Mouse (Mus musculus) megakaryocyte progenitor cell, adult 5-6 weeks (primary cell): Measurements from ENCODE around the gene Gm49320. TPM values are rescaled to one million over a fixed set of nuclear protein-coding genes. Genes with fewer than 3 reads are reported as not detected.

Experiments
- ATAC-seq: replicated peaks from 2 replicates; pipeline ENCODE4 v1.8.0; 2016; ENCODE audit warnings: mild to moderate bottlenecking, moderate TSS enrichment, inconsistent platforms; ENCODE audit not compliant: poor library complexity
- total RNA-seq, 2 experiments: library from RNA; stranded (forward) in 1 of 2; stranded (reverse) in 1 of 2; fragments of 157-497, 149-512 nt in 1 of 2; fragments of 200-1000 nt in 1 of 2; gene quantifications; 2 replicates each; pipeline versions ENCODE4 v1.2.3 to v1.2.4; 2015 to 2017

The Gm49320 gene
- total RNA-seq, 2 experiments from 2014 or later = 2.6 TPM; not detected in 1

GRCm38 (mm10) chr8:4258233-4258632 is 19.6 kb downstream of the Gm49320 start:
- ATAC-seq = peak; percentile 71

DNA sequence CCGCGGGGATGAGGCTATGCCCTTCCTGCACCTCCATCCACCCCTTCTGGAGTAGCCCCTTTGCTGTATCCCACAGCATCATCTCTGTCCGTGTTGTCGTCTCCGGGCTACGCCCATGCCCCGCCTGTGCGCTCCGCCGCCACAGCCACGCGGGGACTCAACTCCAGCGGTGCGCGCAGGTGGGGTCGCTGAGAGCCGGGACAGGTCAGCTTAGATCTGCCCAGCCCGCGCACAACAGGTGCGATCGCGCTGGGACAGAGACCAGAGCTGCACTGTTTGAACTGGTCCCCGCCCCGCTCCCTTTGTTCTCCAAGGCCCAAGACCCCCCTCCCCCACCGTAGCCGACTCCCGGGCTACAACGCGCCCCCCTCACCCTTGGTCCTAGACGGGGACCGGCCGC is 20.0 kb downstream of the Gm49320 start:
- peak; percentile 13 for ATAC-seq

- ATAC-seq = peak; percentile 92
Observed at GRCm38 (mm10) chr8:4259125-4259804, 20.6 kb downstream of the Gm49320 start, which contains the start of gene Ctxn1. Ctxn1 (minus strand) TSS chr8:4259274.

DNA sequence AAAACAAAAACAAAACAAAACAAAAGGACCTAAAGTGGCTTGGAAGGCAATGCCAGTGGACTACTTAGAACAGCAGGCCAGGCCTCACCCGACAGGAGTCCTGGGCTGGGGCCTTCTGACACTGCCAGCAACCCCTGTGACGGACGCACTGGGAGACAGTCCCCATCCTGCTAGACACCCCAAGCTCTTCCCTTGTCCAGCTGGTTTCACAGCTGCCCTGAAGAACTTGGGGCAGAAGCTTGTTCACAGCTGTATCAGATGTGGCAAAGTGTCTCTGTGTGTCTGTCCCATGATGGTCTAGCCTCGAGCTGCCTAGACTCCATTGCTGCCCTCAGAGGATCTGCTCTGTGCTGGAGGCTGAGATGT is 21.1 kb downstream of the Gm49320 start:
- no peak for ATAC-seq

- no peak for ATAC-seq
Observed at GRCm38 (mm10) chr8:4263105-4263791, 24.6 kb downstream of the Gm49320 start.

- no peak for ATAC-seq
Observed at GRCm38 (mm10) chr8:4265160-4265914, 26.7 kb downstream of the Gm49320 start.

DNA sequence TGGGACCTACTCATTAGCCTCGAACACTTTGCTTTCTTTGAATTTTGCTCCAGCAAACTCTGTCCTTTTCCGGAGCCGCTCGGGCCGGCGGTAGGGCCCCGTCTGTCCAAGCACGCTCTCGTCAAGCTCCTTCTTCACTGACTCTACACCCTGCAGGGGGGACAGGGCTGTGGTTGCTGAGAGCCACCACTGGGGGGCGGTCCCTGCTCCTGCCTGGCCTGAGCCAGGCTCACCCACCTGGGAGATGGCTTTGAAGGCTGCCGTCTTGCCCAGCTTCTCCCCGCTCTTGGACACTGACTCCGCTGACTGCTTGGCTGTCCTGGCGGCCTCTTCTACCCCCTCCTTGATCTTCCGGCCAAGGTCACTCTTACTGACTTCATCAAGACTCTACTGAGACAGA is 29.0 kb downstream of the Gm49320 start:
- ATAC-seq = peak; percentile 90

- ATAC-seq = no peak
Observed at GRCm38 (mm10) chr8:4269609-4270008, 30.9 kb downstream of the Gm49320 start.

DNA sequence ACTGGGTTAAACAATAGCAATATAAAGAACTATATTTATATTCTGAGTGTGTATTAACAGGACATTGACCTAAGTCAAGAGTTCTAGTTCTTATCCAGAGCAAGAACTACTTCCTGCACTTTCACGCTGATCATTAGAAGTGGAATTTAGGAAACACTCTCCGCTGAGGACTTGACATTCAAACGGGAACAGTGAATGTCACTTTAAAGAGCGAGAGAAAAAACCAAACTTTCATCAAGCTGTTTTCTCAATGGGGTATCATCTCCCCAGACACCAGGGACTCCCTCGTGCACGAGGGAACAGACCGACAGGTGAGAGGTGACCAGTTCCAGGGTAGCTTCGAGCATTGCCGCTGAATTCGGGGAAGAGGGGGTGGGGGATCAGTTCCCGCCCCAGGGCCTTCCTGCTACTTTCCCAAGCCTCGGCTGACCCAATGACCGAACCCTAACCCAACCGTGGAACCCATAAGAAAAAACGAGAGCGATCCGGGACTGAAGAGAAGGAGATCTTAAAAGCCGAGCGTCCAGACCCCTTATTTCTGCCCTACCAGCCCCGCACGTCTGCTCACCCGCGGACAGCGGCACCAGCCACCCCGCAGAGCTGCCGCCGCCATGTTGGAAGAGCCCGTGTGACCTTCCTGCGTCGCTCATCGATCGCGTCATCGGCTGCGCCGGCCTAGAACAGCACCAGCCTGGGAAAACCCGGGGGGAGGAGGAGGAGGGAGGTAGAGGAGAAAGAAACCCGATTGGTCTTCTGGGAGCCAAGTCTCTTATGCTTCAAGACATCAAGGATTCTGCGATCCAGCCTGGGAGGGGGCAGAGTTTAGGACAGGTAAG is 36.8 kb downstream of the Gm49320 start, which contains the start of gene Timm44:
TSS of gene Timm44 (minus strand) at position 639 of the 836 bp plus-strand sequence.
- ATAC-seq = peak; percentile 99

DNA sequence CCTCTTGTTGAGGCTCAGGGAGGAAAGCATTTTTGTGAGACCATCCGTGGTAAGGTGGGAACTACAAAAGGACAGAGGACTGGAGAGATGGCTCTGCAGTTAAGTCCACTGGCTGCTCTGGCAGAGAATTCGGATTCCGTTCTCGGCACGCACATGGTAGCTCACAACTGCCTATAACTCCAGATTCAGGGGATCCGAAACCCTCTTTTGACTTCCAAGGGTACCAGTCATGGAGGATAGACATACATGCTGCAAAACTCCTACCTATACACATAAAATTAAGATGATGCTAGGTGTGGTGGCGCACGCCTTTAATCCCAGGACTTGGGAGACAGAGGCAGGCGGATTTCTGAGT is 37.4 kb downstream of the Gm49320 start:
- ATAC-seq = no peak

DNA sequence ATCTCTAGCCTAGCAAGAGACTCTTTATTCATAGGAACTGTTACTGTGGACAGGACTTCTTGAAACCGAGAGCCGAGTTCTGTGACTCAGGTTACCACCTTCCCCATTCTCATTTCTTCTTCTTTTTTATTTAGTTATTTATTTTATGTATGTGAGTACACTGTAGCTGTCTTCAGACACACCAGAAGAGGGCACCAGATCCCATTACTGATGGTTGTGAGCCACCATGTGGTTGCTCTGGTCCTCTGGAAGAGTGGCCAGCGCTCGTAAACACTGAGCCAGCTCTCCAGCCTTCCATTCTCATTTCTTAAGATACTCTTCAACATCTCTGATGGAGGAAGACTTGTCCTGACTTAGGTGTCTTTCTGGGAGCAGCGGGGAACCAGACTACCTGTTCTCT is 54.1 kb downstream of the Gm49320 start:
- no peak; the same call in 1 of the 2 replicates for ATAC-seq

DNA sequence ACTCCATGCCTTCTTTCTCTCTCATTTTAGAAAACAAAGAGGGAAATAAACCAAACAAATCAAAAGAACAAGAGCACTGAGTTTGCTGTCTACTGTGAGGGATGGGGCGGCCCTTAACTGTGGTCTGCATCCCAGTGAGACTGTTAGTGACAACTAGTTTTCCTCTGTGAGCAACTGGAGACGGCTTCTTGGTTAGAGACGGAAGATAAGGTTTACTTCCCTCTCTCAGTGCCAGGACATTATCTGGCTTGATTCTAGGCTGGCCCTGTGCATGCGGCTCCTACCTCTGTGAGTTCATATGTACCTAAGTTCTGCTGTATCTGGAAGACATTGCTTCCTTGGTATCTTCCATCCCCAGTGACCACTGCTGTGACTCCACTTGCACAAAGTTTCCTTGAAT is 59.2 kb downstream of the Gm49320 start:
- ATAC-seq = peak; percentile 36

Other genes starting within 250 kb of the Gm49320 start
- gene Cd209f, start 133.0 kb upstream of the Gm49320 start, total RNA-seq (2015) = not detected in 2 replicates
- 0.30 TPM in 1 of 2 replicates, not detected in the other for gene Cd209f, start 133.0 kb upstream of the Gm49320 start, total RNA-seq (2017)
- 0.22 TPM in 1 of 2 replicates, not detected in the other for gene Cd209g, start 104.8 kb upstream of the Gm49320 start, total RNA-seq (2015)
- gene Cd209g, start 104.8 kb upstream of the Gm49320 start, total RNA-seq (2017) = not detected in 2 replicates
- gene Evi5l, start 72.3 kb upstream of the Gm49320 start, total RNA-seq (2015) = 3.3 and 3.5 TPM in 2 replicates
- gene Evi5l, start 72.3 kb upstream of the Gm49320 start, total RNA-seq (2017) = 6.2 and 7.5 TPM in 2 replicates
- 0.32 and 0.46 TPM in 2 replicates for gene Prr36, start 21.4 kb upstream of the Gm49320 start, total RNA-seq (2015)
- gene Prr36, start 21.4 kb upstream of the Gm49320 start, total RNA-seq (2017) = 0.04 and 0.14 TPM in 2 replicates
- gene Lrrc8e, start 12.0 kb upstream of the Gm49320 start, total RNA-seq (2015) = not detected in 2 replicates
- not detected in 2 replicates for gene Lrrc8e, start 12.0 kb upstream of the Gm49320 start, total RNA-seq (2017)
- gene Map2k7, start 125 bp upstream of the Gm49320 start, total RNA-seq (2015) = 29.7 and 34.2 TPM in 2 replicates
- gene Map2k7, start 125 bp upstream of the Gm49320 start, total RNA-seq (2017) = 29.2 and 29.4 TPM in 2 replicates
- gene Tgfbr3l, start 9.3 kb downstream of the Gm49320 start, total RNA-seq (2015) = 2.5 and 3.9 TPM in 2 replicates
- 2.3 and 2.8 TPM in 2 replicates for gene Tgfbr3l, start 9.3 kb downstream of the Gm49320 start, total RNA-seq (2017)
- gene Snapc2, start 14.2 kb downstream of the Gm49320 start, total RNA-seq (2015) = 18.3 and 22.3 TPM in 2 replicates
- 8.4 and 12.0 TPM in 2 replicates for gene Snapc2, start 14.2 kb downstream of the Gm49320 start, total RNA-seq (2017)
- gene Ctxn1, start 20.4 kb downstream of the Gm49320 start, total RNA-seq (2015) = 2.8 and 4.2 TPM in 2 replicates
- 0.81 TPM in 1 of 2 replicates, not detected in the other for gene Ctxn1, start 20.4 kb downstream of the Gm49320 start, total RNA-seq (2017)
- gene Timm44, start 37.0 kb downstream of the Gm49320 start, total RNA-seq (2015) = 65.6 and 89.1 TPM in 2 replicates
- 128 and 146 TPM in 2 replicates for gene Timm44, start 37.0 kb downstream of the Gm49320 start, total RNA-seq (2017)
- gene Ccl25, start 86.3 kb downstream of the Gm49320 start, total RNA-seq (2015) = 20.5 and 20.6 TPM in 2 replicates
- 4.6 and 13.4 TPM in 2 replicates for gene Ccl25, start 86.3 kb downstream of the Gm49320 start, total RNA-seq (2017)
- 134 and 150 TPM in 2 replicates for gene Elavl1, start 86.5 kb downstream of the Gm49320 start, total RNA-seq (2015)
- gene Elavl1, start 86.5 kb downstream of the Gm49320 start, total RNA-seq (2017) = 74.7 and 80.8 TPM in 2 replicates